In genomic region chr15:57496106-57496505, GRCm38 (mm10) we compare ENCODE assay signal across 26 mouse cellular contexts. TPM values are rescaled to one million over a fixed set of nuclear protein-coding genes. Genes with fewer than 3 reads are reported as not detected.
"Had no signal": no experiment of that assay in that cellular context is flagged by ENCODE, and none has a peak within 500 bp of the region (broad histone marks: within the 10 kb centered on the region; RNA-seq: fewer than 3 reads in every experiment).

No protein-coding gene starts in this region.

- H3K27me3 ChIP-seq: midbrain, embryonic 12.5 days; neural tube, embryonic 13.5 days; neural tube, embryonic 15.5 days had no signal

- H3K4me1 ChIP-seq: midbrain, embryonic 10.5 days; midbrain, embryonic 12.5 days; neural tube, embryonic 13.5 days; neural tube, embryonic 15.5 days had no signal

- H3K9me3 ChIP-seq: midbrain, embryonic 10.5 days; midbrain, embryonic 12.5 days; neural tube, embryonic 13.5 days; neural tube, embryonic 15.5 days had no signal

- H3K36me3 ChIP-seq: midbrain, embryonic 10.5 days; midbrain, embryonic 12.5 days; neural tube, embryonic 13.5 days; neural tube, embryonic 15.5 days had no signal

- H3K27ac ChIP-seq: midbrain, embryonic 10.5 days; midbrain, embryonic 12.5 days; neural tube, embryonic 13.5 days; neural tube, embryonic 15.5 days had no signal

- H3K9ac ChIP-seq: lung, embryonic 14.5 days; midbrain, embryonic 12.5 days; neural tube, embryonic 13.5 days; neural tube, embryonic 15.5 days had no signal

- DNase-seq: lung, embryonic 14.5 days; lung, postnatal 10 days; lung, postnatal 4 days; midbrain, embryonic 14.5 days; retina, postnatal 1 day; right cerebral cortex, adult 18-20 months; right cerebral cortex, postnatal 25 days; right cerebral cortex, postnatal 4 days; spleen, adult 18-20 months; thymus, adult 18-20 months; thymus, postnatal 14 days; thymus, postnatal 36 days had no signal

- H3K4me2 ChIP-seq: lung, embryonic 14.5 days; midbrain, embryonic 12.5 days; neural tube, embryonic 13.5 days; neural tube, embryonic 15.5 days had no signal

- ATAC-seq: midbrain, embryonic 16.5 days had no signal

- H3K4me3 ChIP-seq: midbrain, embryonic 10.5 days; midbrain, embryonic 12.5 days; myocyte; neural tube, embryonic 13.5 days; neural tube, embryonic 15.5 days had no signal

RNA-seq across cellular contexts. Expression of gene Slc22a22, which starts 18.7 kb away (rescaled TPM):
- total RNA-seq: megakaryocyte, adult 5-6 weeks; megakaryocyte-erythroid progenitor cell, adult 5-6 weeks had no signal
- polyA plus RNA-seq: lung, embryonic 14.5 days; lung, embryonic 16.5 days; midbrain, embryonic 10.5 days; midbrain, embryonic 12.5 days; midbrain, embryonic 14.5 days; midbrain, embryonic 16.5 days; myocyte; neural tube, embryonic 11.5 days; neural tube, embryonic 13.5 days; neural tube, embryonic 15.5 days; small intestine, adult 2 months; stomach, embryonic 14.5 days; stomach, embryonic 16.5 days; thymus, postnatal 0 days had no signal
